Mouse (Mus musculus) heart, postnatal 25 days (tissue): Measurements from ENCODE around the gene Slc25a28. TPM values are rescaled to one million over a fixed set of nuclear protein-coding genes. Genes with fewer than 3 reads are reported as not detected.

Experiments
- DNase-seq: peaks from one replicate; pipeline ENCODE4 v3.0.0; 2022; ENCODE audit warnings: low spot score
- intact Hi-C: fragments of 180-260 bp; cut with DNase I; formaldehyde crosslinking; loops from one replicate; pipeline ENCODE4 v1.15.1; 2025
- total RNA-seq, 2 experiments: library from RNA; stranded (reverse); gene quantifications; 2 replicates each; pipeline ENCODE4 v1.2.3; 2021

Slc25a28 gene
- total RNA-seq: 10 to 100 TPM; 19.3 to 21.6 TPM

GRCm38 (mm10) chr19:43674730-43675524 is at the start of gene Slc25a28:
TSS of gene Slc25a28 (minus strand) at chr19:43674881.
- intact Hi-C loops: loop anchor here (5.0 kb wide), 1 partner anchor 77 kb away; the partner anchor contains the start of genes Cox15 and Cutc
- peak; percentile 99 for DNase-seq

GRCm38 (mm10) chr19:43724194-43724593 is 49.5 kb upstream of the Slc25a28 start:
- DNase-seq: no peak
- intact Hi-C loops: no loop called here

GRCm38 (mm10) chr19:43723501-43723900 is 48.8 kb upstream of the Slc25a28 start:
- no peak for DNase-seq
- intact Hi-C loops: no loop called here

- intact Hi-C loops: no loop called here
- DNase-seq: no peak
Observed at GRCm38 (mm10) chr19:43722891-43723290, 48.2 kb upstream of the Slc25a28 start.

GRCm38 (mm10) chr19:43720061-43720460 is 45.4 kb upstream of the Slc25a28 start:
- intact Hi-C loops: no loop called here

GRCm38 (mm10) chr19:43711971-43712370 is 37.3 kb upstream of the Slc25a28 start:
- intact Hi-C loops: no loop called here
- no peak for DNase-seq

More at GRCm38 (mm10) chr19:43720061-43720460, 45.4 kb upstream of the Slc25a28 start:
- DNase-seq: no peak

- intact Hi-C loops: no loop called here
- DNase-seq: no peak
Observed at GRCm38 (mm10) chr19:43711159-43711916, 36.7 kb upstream of the Slc25a28 start.

- intact Hi-C loops: no loop called here
- DNase-seq: no peak
Observed at GRCm38 (mm10) chr19:43709317-43709716, 34.6 kb upstream of the Slc25a28 start.

- intact Hi-C loops: no loop called here
- no peak for DNase-seq
Observed at GRCm38 (mm10) chr19:43708206-43708605, 33.5 kb upstream of the Slc25a28 start.

GRCm38 (mm10) chr19:43704787-43705497 is 30.3 kb upstream of the Slc25a28 start:
- intact Hi-C loops: no loop called here
- no peak for DNase-seq

GRCm38 (mm10) chr19:43704211-43704610 is 29.5 kb upstream of the Slc25a28 start:
- intact Hi-C loops: no loop called here

GRCm38 (mm10) chr19:43699763-43700155 is 25.1 kb upstream of the Slc25a28 start:
- no peak for DNase-seq
- intact Hi-C loops: no loop called here

More at GRCm38 (mm10) chr19:43704211-43704610, 29.5 kb upstream of the Slc25a28 start:
- no peak for DNase-seq

GRCm38 (mm10) chr19:43699021-43699762 is 24.5 kb upstream of the Slc25a28 start:
- DNase-seq: no peak
- intact Hi-C loops: no loop called here

GRCm38 (mm10) chr19:43697666-43698370 is 23.1 kb upstream of the Slc25a28 start:
- intact Hi-C loops: no loop called here
- DNase-seq: no peak

- intact Hi-C loops: no loop called here
- no peak for DNase-seq
Observed at GRCm38 (mm10) chr19:43695514-43695964, 20.9 kb upstream of the Slc25a28 start.

GRCm38 (mm10) chr19:43692815-43693214 is 18.1 kb upstream of the Slc25a28 start:
- intact Hi-C loops: no loop called here
- no peak for DNase-seq

- peak; percentile 98 for DNase-seq
- intact Hi-C loops: no loop called here
Observed at GRCm38 (mm10) chr19:43689419-43690246, 15.0 kb upstream of the Slc25a28 start, which contains the start of gene Entpd7. TSS of gene Entpd7 (plus strand) at chr19:43689672.

- DNase-seq: no peak
- intact Hi-C loops: no loop called here
Observed at GRCm38 (mm10) chr19:43681541-43681940, 6.9 kb upstream of the Slc25a28 start.
